Mouse (Mus musculus) spleen, adult 12 weeks (tissue): ENCODE results near the gene Pigb.
A peak's percentile ranks its signal among the peaks of the same experiment; 100 is the strongest.

Source experiments
- DNase-seq: peaks from one replicate; pipeline ENCODE4 v3.0.0; 2022; ENCODE audit warnings: low spot score

Gene Pigb

GRCm38 (mm10) chr9:73045711-73046110 is 5.5 kb upstream of the Pigb start:
- no peak for DNase-seq

GRCm38 (mm10) chr9:73045204-73045603 is 5.0 kb upstream of the Pigb start:
- no peak for DNase-seq

GRCm38 (mm10) chr9:73044146-73045079 is 4.2 kb upstream of the Pigb start, which contains the start of gene Rab27a:
Gene Rab27a (plus strand): TSS chr9:73044854.
- DNase-seq = peak; percentile 63

GRCm38 (mm10) chr9:73039222-73039945 is 794 bp downstream of the Pigb start:
- peak; percentile 72 for DNase-seq

GRCm38 (mm10) chr9:73033406-73033805 is 6.8 kb downstream of the Pigb start:
- DNase-seq = no peak

- no peak for DNase-seq
These were observed 8.8 kb downstream of the Pigb start for GRCm38 (mm10) chr9:73031421-73031820.

- DNase-seq = no peak
These were observed 9.7 kb downstream of the Pigb start for GRCm38 (mm10) chr9:73030443-73030842.

GRCm38 (mm10) chr9:73025818-73026636 is 14.2 kb downstream of the Pigb start:
- DNase-seq = no peak

GRCm38 (mm10) chr9:73020566-73021097 is 19.5 kb downstream of the Pigb start:
- DNase-seq = no peak

- DNase-seq = no peak
These were observed 20.3 kb downstream of the Pigb start for GRCm38 (mm10) chr9:73019841-73020240.

GRCm38 (mm10) chr9:73014724-73015123 is 25.5 kb downstream of the Pigb start:
- DNase-seq = no peak

GRCm38 (mm10) chr9:73012629-73013028 is 27.5 kb downstream of the Pigb start:
- no peak for DNase-seq

- no peak for DNase-seq
These were observed 31.8 kb downstream of the Pigb start for GRCm38 (mm10) chr9:73008384-73008783.

- no peak for DNase-seq
These were observed 34.0 kb downstream of the Pigb start for GRCm38 (mm10) chr9:73006175-73006574.

GRCm38 (mm10) chr9:73005106-73005505 is 35.1 kb downstream of the Pigb start:
- no peak for DNase-seq

GRCm38 (mm10) chr9:73004076-73004475 is 36.1 kb downstream of the Pigb start:
- no peak for DNase-seq

GRCm38 (mm10) chr9:73002177-73002576 is 38.0 kb downstream of the Pigb start:
- no peak for DNase-seq

- DNase-seq = no peak
These were observed 38.7 kb downstream of the Pigb start for GRCm38 (mm10) chr9:73001314-73002011.

GRCm38 (mm10) chr9:73000487-73000886 is 39.7 kb downstream of the Pigb start:
- no peak for DNase-seq

- no peak for DNase-seq
These were observed 43.4 kb downstream of the Pigb start for GRCm38 (mm10) chr9:72996806-72997205.

GRCm38 (mm10) chr9:72996167-72996566 is 44.0 kb downstream of the Pigb start:
- DNase-seq = no peak
